Mouse (Mus musculus) bone marrow macrophage, adult 2 months (primary cell): ENCODE data around the gene Ptpn3. TPM values are rescaled to one million over a fixed set of nuclear protein-coding genes. Genes with fewer than 3 reads are reported as not detected.

Source experiments
- H3K27ac ChIP-seq: 2 replicates; pipeline ENCODE4 v1.5.1; 2012; ENCODE audit warnings: low read depth, low read length; ENCODE audit not compliant: insufficient read depth
- H3K4me1 ChIP-seq: 2 replicates; pipeline ENCODE4 v1.6.1; 2012; ENCODE audit warnings: low read length; ENCODE audit not compliant: control insufficient read depth, insufficient read depth
- H3K4me3 ChIP-seq: 2 replicates; pipeline ENCODE4 v1.5.1; 2012; ENCODE audit warnings: mild to moderate bottlenecking, low read length, moderate library complexity; ENCODE audit not compliant: insufficient read depth
- CTCF ChIP-seq: IDR thresholded peaks from 2 replicates; pipeline ENCODE4 v1.5.1; 2012; ENCODE audit warnings: low read depth, mild to moderate bottlenecking, low read length, moderate library complexity
- POLR2A ChIP-seq: IDR thresholded peaks from 2 replicates; pipeline ENCODE4 v1.6.1; 2012; ENCODE audit warnings: mild to moderate bottlenecking, low read depth, low read length, borderline replicate concordance
- polyA plus RNA-seq: library from polyadenylated mRNA; stranded (reverse); fragments of >200 nt; gene quantifications from 2 replicates; pipeline ENCODE4 v1.2.4, GENCODE M21; 2012; ENCODE audit not compliant: missing spikeins, insufficient read depth, insufficient read length

Ptpn3 gene
- polyA plus RNA-seq, 1 experiment = 0.27 TPM

DNA sequence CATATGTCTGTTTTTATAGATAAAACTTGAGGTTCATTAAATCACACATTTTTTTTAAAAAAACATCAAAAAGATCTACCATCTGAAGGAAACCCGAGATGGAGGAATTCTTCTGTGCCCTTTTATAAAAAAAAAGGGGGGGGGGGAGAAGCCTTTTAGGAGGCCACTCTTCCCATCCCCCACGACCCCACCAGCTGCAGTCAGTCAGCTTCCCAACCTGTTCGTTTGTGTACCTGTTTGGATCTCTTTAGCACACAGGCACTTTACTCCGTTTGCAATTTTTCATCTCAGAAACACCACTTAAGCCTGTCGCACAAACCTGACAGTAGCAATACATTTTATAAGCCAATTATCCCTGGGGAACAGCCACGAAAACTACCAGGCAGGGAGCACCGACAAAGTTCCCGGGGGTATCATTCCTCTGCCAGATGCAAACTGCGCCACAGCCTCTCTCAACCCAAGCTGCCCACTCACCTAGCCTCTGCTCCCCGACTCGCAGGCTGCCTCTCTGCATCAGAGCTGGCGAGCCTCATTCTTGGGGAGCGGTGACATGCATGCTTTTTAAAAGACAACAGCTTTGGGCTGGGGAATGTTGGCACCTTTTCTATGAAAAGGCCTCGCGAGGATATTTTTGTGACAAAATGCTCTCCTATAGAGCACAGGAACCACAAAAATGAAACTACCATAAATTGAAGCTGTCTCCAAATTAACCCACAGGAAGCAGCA, 160.5 kb downstream of the Ptpn3 start:
- TF ChIP-seq POLR2A = no peak
- no peak for TF ChIP-seq CTCF
- Histone ChIP-seq H3K4me3 (no peak overlapping the region), H3K27ac (no peak overlapping the region)

More for the DNA sequence above, 160.5 kb downstream of the Ptpn3 start:
- no peaks in the 10 kb centered on the region for H3K4me1 ChIP-seq

Other genes with a start within 250 kb of the Ptpn3 start
- not detected in 2 replicates for gene Epb41l4b, start 158.4 kb downstream of the Ptpn3 start, polyA plus RNA-seq
- 0.95 TPM in 1 of 2 replicates, not detected in the other for gene Palm2, start 132.4 kb upstream of the Ptpn3 start, polyA plus RNA-seq